Mouse (Mus musculus) lung, adult 10 weeks (tissue): ENCODE measurements around the gene Baiap2. TPM values are rescaled to one million over a fixed set of nuclear protein-coding genes. Genes with fewer than 3 reads are reported as not detected.

Experiments
- polyA plus RNA-seq: library from polyadenylated mRNA; stranded (reverse); fragments of 350-450 nt; fragmentation: Illumina TruSeq; extraction: RNeasy Lipid Tissue Mini Kit (QIAGEN cat#74804); gene quantifications from one replicate; pipeline ENCODE4 v1.2.3, GENCODE M21; 2014; ENCODE audit warnings: low read depth, low replicate concordance; ENCODE audit not compliant: insufficient read depth

The Baiap2 gene
- 27.9 TPM for polyA plus RNA-seq

DNA sequence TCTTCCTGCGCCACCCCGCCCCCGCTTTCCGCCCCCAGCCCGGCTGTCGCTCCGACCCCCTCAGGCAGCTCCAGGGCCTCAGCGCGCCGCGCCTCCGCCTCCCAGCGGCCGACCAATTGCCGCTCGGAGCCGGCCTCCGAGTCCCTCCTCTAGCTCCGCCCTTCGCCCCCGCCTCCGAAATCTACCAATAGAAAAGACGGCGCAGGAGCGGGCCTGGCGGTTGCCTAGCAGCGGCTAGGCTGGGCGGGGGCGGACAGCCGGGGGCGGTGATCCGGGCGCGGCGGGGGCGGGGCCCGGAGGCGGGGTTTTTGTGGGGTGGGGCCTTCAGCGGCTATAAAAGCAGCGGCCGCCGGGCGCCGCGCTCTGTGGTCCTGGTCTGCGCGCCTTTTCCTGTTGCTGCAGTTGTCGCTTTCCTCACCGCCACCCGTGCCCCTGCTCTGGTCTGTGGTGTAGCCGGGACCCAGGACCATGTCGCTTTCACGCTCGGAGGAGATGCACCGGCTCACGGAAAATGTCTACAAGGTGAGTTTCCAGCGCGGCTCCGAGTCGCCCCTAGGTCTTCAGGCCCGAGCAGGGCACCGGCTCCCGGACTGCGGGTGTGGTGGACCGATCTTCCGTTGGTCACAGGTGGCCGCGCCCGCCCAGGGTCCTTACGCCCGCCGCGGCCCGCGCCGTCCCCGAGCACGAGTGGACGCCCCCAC lies at the start of gene Baiap2:
Baiap2 (plus strand) TSS at position 37 of the 701 bp plus-strand sequence.

DNA sequence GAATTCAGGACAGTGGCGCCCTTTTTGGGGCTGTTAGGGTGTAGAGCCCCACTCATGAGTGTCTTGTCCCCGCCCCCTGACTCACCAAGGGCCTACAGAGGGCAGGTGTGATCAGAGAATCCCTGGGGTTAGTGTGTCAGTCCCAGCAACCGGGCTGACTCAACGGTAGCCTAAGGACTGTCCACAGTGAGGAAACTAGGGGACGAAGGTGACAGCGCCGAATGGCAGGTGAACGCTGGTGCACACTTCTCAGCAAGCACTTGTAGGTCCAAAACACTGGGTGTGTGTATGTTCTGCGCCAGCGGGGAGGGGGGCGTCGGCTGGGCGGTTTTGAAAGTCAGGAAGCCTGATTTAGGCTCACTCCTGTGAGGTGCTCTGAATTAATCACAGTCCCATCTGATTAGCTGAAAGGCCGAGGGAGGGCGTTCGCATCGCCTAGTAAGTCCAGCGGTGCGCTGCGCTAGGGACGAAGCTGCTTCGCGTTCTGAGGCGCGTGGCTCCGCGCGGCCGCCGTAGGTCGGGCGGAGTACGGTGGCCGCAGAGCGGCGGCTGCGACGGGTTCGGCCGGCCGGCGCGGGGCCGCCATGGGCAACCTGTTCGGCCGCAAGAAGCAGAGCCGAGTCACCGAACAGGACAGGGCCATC lies 29.1 kb upstream of the Baiap2 start, which contains the start of gene Chmp6:
Chmp6 (plus strand) TSS at position 151 of the 644 bp plus-strand sequence.

DNA sequence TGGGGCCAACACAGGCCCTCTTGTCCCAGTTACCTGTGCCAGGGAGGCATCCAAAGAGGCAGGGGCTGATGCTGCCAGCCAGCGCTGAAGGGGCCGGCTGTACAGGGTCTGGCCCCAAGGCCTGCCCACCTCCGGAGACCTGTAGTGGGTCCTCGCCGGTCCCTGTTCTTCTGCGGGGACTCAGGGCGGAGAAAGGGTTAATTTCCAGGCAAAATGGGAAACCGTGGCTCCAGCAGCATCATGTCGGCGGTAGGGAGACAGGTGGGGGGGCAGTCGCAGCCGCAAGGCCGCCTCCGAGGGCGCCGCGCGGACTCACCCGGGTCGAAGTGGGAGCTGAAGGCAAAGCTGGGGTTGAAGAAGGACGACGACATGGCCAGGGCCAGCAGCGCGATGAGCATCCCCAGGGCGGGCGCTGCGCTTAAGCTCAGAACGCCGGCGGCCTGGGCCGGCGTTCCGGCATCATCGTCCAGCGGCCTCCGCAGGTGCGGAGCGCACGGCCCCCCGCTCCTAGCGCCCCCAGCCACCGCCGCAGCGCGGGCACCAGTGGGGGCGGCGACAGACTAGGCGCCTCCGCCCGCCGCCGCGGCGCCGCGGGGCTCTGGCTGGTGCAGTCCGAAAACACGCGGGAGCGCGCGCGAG lies 104.1 kb downstream of the Baiap2 start, which contains the start of gene Aatk:
Aatk (minus strand) TSS at position 615 of the 639 bp plus-strand sequence.

Other genes with a start within 250 kb of the Baiap2 start
- 34.5 TPM for gene Chmp6, start 29.3 kb upstream of the Baiap2 start, polyA plus RNA-seq
- 5.2 TPM for gene Aatk, start 104.4 kb downstream of the Baiap2 start, polyA plus RNA-seq
- gene Cep131, start 144.1 kb downstream of the Baiap2 start, polyA plus RNA-seq, result 7.0 TPM
- gene Tepsin, start 156.0 kb downstream of the Baiap2 start, polyA plus RNA-seq, result 6.6 TPM
- gene Ndufaf8, start 156.2 kb downstream of the Baiap2 start, polyA plus RNA-seq, result 78.5 TPM
- 44.5 TPM for gene Slc38a10, start 208.6 kb downstream of the Baiap2 start, polyA plus RNA-seq